Mouse (Mus musculus) olfactory bulb, adult 2 months (tissue): Measurements from ENCODE around the gene Olfr1293-ps.

Source experiments
- CTCF ChIP-seq: fragments of 200-500 bp; IDR thresholded peaks from 2 replicates; pipeline ENCODE4 v1.5.1; 2012; ENCODE audit warnings: low read depth, mild to moderate bottlenecking, low read length, moderate library complexity; ENCODE audit not compliant: insufficient read depth
- POLR2A ChIP-seq: fragments of 200-500 bp; IDR thresholded peaks from 2 replicates; pipeline ENCODE4 v1.6.1; 2012; ENCODE audit warnings: mild to moderate bottlenecking, low read depth, low read length, moderate library complexity; ENCODE audit not compliant: insufficient read depth

- TF ChIP-seq CTCF (no peak), POLR2A (no peak)
Observed at GRCm38 (mm10) chr2:111493729-111494128, 31.3 kb upstream of the Olfr1293-ps start, which contains the start of gene Olfr1290.
